Mouse (Mus musculus) midbrain, postnatal 0 days (tissue): ENCODE measurements at regions not wholly inside any gene's neighbourhood (a gene's known extent, or its start where the extent isn't known, plus 50 kb on each side); places are given as distances from the start of the nearest gene placed in this dataset.

Source experiments
- ATAC-seq: fragments of 200-750 bp; cut with Nextera tagmentation; 2 replicates; pipeline ENCODE4 v1.8.0; 2017; ENCODE audit warnings: moderate number of reproducible peaks, mild to moderate bottlenecking, moderate TSS enrichment, moderate library complexity; ENCODE audit not compliant: low FRiP score
- DNase-seq: peaks from one replicate; pipeline ENCODE4 v3.0.0-alpha.2; 2015; ENCODE audit warnings: low spot score
- H3K27ac ChIP-seq: fragments of 300-500 bp; sonication (generic); 2 replicates; pipeline ENCODE4 v1.5.1; 2014; ENCODE audit warnings: low read depth, mild to moderate bottlenecking, low read length, mixed read lengths
- H3K27me3 ChIP-seq: fragments of 300-500 bp; sonication (generic); 2 replicates; pipeline ENCODE4 v1.6.1; 2014; ENCODE audit warnings: low read length, control low read depth, mixed read lengths; ENCODE audit not compliant: insufficient read depth
- H3K36me3 ChIP-seq: fragments of 300-500 bp; sonication (generic); 2 replicates; pipeline ENCODE4 v1.6.1; 2014; ENCODE audit warnings: low read length, control low read depth, mixed read lengths; ENCODE audit not compliant: insufficient read depth
- H3K4me1 ChIP-seq: fragments of 300-500 bp; sonication (generic); 2 replicates; pipeline ENCODE4 v1.6.1; 2014; ENCODE audit warnings: mild to moderate bottlenecking, control low read depth, antibody characterized with exemption, low read length, mixed read lengths; ENCODE audit not compliant: insufficient read depth
- H3K4me2 ChIP-seq: fragments of 300-500 bp; sonication (generic); 2 replicates; pipeline ENCODE4 v1.6.1; 2014; ENCODE audit warnings: low read depth, mild to moderate bottlenecking, low read length, mixed read lengths; ENCODE audit not compliant: poor library complexity, severe bottlenecking
- H3K4me3 ChIP-seq: fragments of 300-500 bp; sonication (generic); 2 replicates; pipeline ENCODE4 v1.5.1; 2014; ENCODE audit warnings: low read depth, mild to moderate bottlenecking, low read length, moderate library complexity
- H3K9ac ChIP-seq: fragments of 300-500 bp; sonication (generic); replicated peaks from 2 replicates; pipeline ENCODE4 v1.6.1; 2014; ENCODE audit warnings: mild to moderate bottlenecking, low read length, moderate library complexity, mixed read lengths; ENCODE audit not compliant: poor library complexity, severe bottlenecking
- H3K9me3 ChIP-seq: fragments of 300-500 bp; sonication (generic); 2 replicates; pipeline ENCODE4 v1.6.1; 2016; ENCODE audit warnings: low read length, control low read depth
- CTCF ChIP-seq: IDR thresholded peaks from 2 replicates; pipeline ENCODE4 v1.5.1; 2016; ENCODE audit warnings: antibody characterized with exemption, mild to moderate bottlenecking
- WGBS: fragments of 180-500 bp; shearing (Covaris S2); extraction: QIAGEN DNeasy Blood & Tissue Kit; methylation state at CpG from one replicate; pipeline ENCODE4 v1.1.7; 2014; 5-methylcytosine and 5-hydroxymethylcytosine counted together

- H3K9ac ChIP-seq = no peak overlapping the region
- 73% methylated on average over 3 of the region's 3 CpGs for WGBS
- no peaks in the 10 kb centered on the region for H3K36me3 ChIP-seq
- no peak overlapping the region for H3K4me3 ChIP-seq
- no peaks in the 10 kb centered on the region for H3K27me3 ChIP-seq
- no peak for DNase-seq
- ATAC-seq = no peak
- H3K27ac ChIP-seq = no peak overlapping the region
- no peak overlapping the region for H3K4me2 ChIP-seq
- no peaks in the 10 kb centered on the region for H3K9me3 ChIP-seq
- no peaks in the 10 kb centered on the region for H3K4me1 ChIP-seq
- no peak for TF ChIP-seq CTCF
Observed at GRCm38 (mm10) chr15:57572460-57572859, 95.0 kb upstream of the Slc22a22 start.

GRCm38 (mm10) chr15:57568006-57568630 lies 90.7 kb upstream of the Slc22a22 start:
- no peaks in the 10 kb centered on the region for H3K27me3 ChIP-seq
- no peak overlapping the region for H3K9ac ChIP-seq
- H3K4me2 ChIP-seq = no peak overlapping the region
- no peaks in the 10 kb centered on the region for H3K9me3 ChIP-seq
- ATAC-seq = no peak
- 56% methylated on average over 5 of the region's 5 CpGs for WGBS
- no peak overlapping the region for H3K27ac ChIP-seq
- H3K4me3 ChIP-seq = no peak overlapping the region
- H3K36me3 ChIP-seq = no peaks in the 10 kb centered on the region
- no peak for DNase-seq
- TF ChIP-seq CTCF = no peak
- H3K4me1 ChIP-seq = no peaks in the 10 kb centered on the region

- WGBS = 33% methylated on average over 2 of the region's 2 CpGs
- TF ChIP-seq CTCF = no peak
Observed at GRCm38 (mm10) chr15:57547154-57547553, 69.7 kb upstream of the Slc22a22 start.

GRCm38 (mm10) chr15:57545141-57545540 lies 67.7 kb upstream of the Slc22a22 start:
- Histone ChIP-seq H3K4me3 (no peak overlapping the region), H3K27ac (no peak overlapping the region), H3K27me3 (no peaks in the 10 kb centered on the region), H3K9me3 (no peaks in the 10 kb centered on the region), H3K36me3 (no peaks in the 10 kb centered on the region), H3K9ac (no peak overlapping the region), H3K4me1 (no peaks in the 10 kb centered on the region), H3K4me2 (no peak overlapping the region)
- whole genome bisulfite sequencing = 71% methylated on average over 4 of the region's 4 CpGs
- TF ChIP-seq CTCF = no peak
- ATAC-seq (no peak), DNase-seq (no peak)

More at GRCm38 (mm10) chr15:57547154-57547553, 69.7 kb upstream of the Slc22a22 start:
- no peak for DNase-seq
- H3K4me1 ChIP-seq = no peaks in the 10 kb centered on the region
- no peak for ATAC-seq
- H3K36me3 ChIP-seq = no peaks in the 10 kb centered on the region
- H3K27ac ChIP-seq = no peak overlapping the region
- H3K4me2 ChIP-seq = no peak overlapping the region
- H3K9ac ChIP-seq = no peak overlapping the region
- no peaks in the 10 kb centered on the region for H3K9me3 ChIP-seq
- H3K4me3 ChIP-seq = no peak overlapping the region
- H3K27me3 ChIP-seq = no peaks in the 10 kb centered on the region

- 80% methylated on average over 3 of the region's 3 CpGs for WGBS
- peak; percentile 64 for TF ChIP-seq CTCF
- H3K9me3 ChIP-seq = no peaks in the 10 kb centered on the region
- no peaks in the 10 kb centered on the region for H3K27me3 ChIP-seq
- H3K9ac ChIP-seq = no peak overlapping the region
- DNase-seq = peak; percentile 28
- H3K4me3 ChIP-seq = no peak overlapping the region
- ATAC-seq = no peak
- no peak overlapping the region for H3K4me2 ChIP-seq
- H3K4me1 ChIP-seq = no peaks in the 10 kb centered on the region
- no peak overlapping the region for H3K27ac ChIP-seq
- no peaks in the 10 kb centered on the region for H3K36me3 ChIP-seq
Observed at GRCm38 (mm10) chr15:57543985-57544384, 66.6 kb upstream of the Slc22a22 start.

- no peak for ATAC-seq
- no peaks in the 10 kb centered on the region for H3K27me3 ChIP-seq
- DNase-seq = peak; percentile 41
Observed at GRCm38 (mm10) chr15:57542630-57543029, 65.2 kb upstream of the Slc22a22 start.

More at GRCm38 (mm10) chr15:57542630-57543029, 65.2 kb upstream of the Slc22a22 start:
- TF ChIP-seq CTCF = peak; percentile 52
- Histone ChIP-seq H3K27ac (no peak overlapping the region), H3K36me3 (no peaks in the 10 kb centered on the region), H3K4me1 (no peaks in the 10 kb centered on the region), H3K9ac (no peak overlapping the region), H3K4me2 (no peak overlapping the region), H3K4me3 (no peak overlapping the region), H3K9me3 (no peaks in the 10 kb centered on the region)
- WGBS = 33% methylated on average over 3 of the region's 3 CpGs
